Mouse (Mus musculus): ENCODE data around the gene Pecam1. TPM values are rescaled to one million over a fixed set of nuclear protein-coding genes. Genes with fewer than 3 reads are reported as not detected.
"Not testable (repeated sequence)": the region's sequence is repeated elsewhere in the genome, so short reads cannot be mapped to it uniquely, and the experiment has no call there.

Pecam1 gene
- polyA plus RNA-seq, 1 experiment from 2014 or later: 69.9 TPM

DNA sequence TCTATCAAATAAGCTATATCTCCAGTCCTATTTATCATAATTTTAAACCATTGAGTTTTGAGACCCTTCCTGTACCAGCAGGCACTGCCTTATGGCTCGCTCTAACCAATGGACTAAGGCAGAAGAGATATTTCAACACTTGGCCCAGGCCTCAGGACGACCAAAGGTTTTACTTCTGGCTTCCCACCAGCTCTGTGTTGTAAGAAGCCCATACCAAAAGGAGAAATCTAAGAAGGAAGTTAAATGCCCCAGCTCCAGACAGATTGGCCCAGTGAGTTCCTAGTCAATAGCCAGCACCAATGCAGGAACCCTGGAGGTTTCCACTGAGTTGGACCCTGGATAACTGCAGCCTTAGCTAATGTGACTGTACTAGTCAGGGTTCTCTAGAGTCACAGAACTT, 126.8 kb downstream of the Pecam1 start:
- Histone ChIP-seq H3K36me3 (ENCODE audit: control insufficient read depth, insufficient read depth, low read length) (no peaks in the 10 kb centered on the region), H3K27me3 (ENCODE audit: control insufficient read depth, insufficient read depth, low read length) (no peaks in the 10 kb centered on the region), H3K27ac (replicated peaks in 1 of 2; ENCODE audit: control insufficient read depth in 1 of 2, insufficient read depth in 1 of 2, low read depth in 2 of 2, low read length in 2 of 2) (no peak overlapping the region), H3K9ac (ENCODE audit: low read length) (no peak overlapping the region), H3K4me3 (ENCODE audit: control insufficient read depth in 1 of 2, insufficient read depth in 1 of 2, low read depth in 1 of 2, low read length in 2 of 2) (no peak overlapping the region), H3K9me3 (ENCODE audit: control insufficient read depth, low read length) (no peaks in the 10 kb centered on the region), H3K4me2 (ENCODE audit: low read length) (no peak overlapping the region), H3K4me1 (ENCODE audit: control insufficient read depth in 2 of 2, insufficient read depth in 2 of 2, low read length in 2 of 2) (peaks cover 21 to 30% of the 10 kb centered on the region in 2 experiments)
- 86% methylated on average over 2 of the region's 2 CpGs for WGBS
- no peak for ATAC-seq (ENCODE audit: insufficient number of reproducible peaks, insufficient read depth, low FRiP score, low read depth)

DNA sequence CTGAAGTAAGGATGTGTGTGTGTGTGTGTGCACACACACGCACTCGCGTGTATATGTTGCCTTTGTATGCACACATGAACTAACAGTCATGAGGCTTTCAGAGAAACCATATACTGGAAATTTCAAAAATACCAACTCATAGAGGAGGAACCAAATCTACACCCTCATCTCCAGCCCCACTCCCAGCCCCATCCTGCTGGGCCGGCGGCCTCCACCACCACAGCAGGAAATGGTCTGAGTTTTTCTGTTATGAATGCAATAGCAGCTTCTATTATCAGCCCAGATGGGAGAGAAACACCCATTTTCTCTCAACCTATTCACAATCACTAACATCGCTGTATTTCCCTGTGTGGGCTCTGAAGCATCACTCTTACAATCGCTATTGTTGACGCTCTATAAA, 128.4 kb downstream of the Pecam1 start:
- Histone ChIP-seq H3K9ac (ENCODE audit: low read length) (no peak overlapping the region), H3K9me3 (ENCODE audit: control insufficient read depth, low read length) (no peaks in the 10 kb centered on the region), H3K4me1 (ENCODE audit: control insufficient read depth in 2 of 2, insufficient read depth in 2 of 2, low read length in 2 of 2) (peaks cover 21 to 30% of the 10 kb centered on the region in 2 experiments), H3K4me3 (ENCODE audit: control insufficient read depth in 1 of 2, insufficient read depth in 1 of 2, low read depth in 1 of 2, low read length in 2 of 2) (no peak overlapping the region), H3K4me2 (ENCODE audit: low read length) (no peak overlapping the region), H3K27me3 (ENCODE audit: control insufficient read depth, insufficient read depth, low read length) (no peaks in the 10 kb centered on the region), H3K27ac (replicated peaks in 1 of 2; ENCODE audit: control insufficient read depth in 1 of 2, insufficient read depth in 1 of 2, low read depth in 2 of 2, low read length in 2 of 2) (peak overlapping the region; percentile 36 to 47), H3K36me3 (ENCODE audit: control insufficient read depth, insufficient read depth, low read length) (no peaks in the 10 kb centered on the region)
- 75% methylated on average over 8 of the region's 8 CpGs for WGBS
- ATAC-seq (ENCODE audit: insufficient number of reproducible peaks, insufficient read depth, low FRiP score, low read depth): no peak

DNA sequence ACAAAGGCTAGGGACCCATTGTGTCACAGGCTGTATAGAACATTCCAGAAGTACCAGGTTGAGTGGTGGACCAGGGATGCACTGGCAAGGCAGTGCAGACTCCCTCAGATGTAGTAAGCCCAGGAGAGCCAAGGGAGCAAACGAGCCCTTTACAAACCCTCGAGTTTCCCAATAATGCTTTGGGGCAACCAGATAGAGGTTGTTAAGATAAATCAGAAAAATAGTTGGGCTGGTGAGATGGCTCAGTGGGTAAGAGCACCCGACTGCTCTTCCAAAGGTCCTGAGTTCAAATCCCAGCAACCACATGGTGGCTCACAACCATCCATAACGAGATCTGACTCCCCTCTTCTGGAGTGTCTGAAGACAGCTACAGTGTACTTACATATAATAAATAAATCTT, 131.7 kb downstream of the Pecam1 start:
- H3K27ac ChIP-seq (replicated peaks in 1 of 2; ENCODE audit: control insufficient read depth in 1 of 2, insufficient read depth in 1 of 2, low read depth in 2 of 2, low read length in 2 of 2); H3K4me3 ChIP-seq (ENCODE audit: control insufficient read depth in 1 of 2, insufficient read depth in 1 of 2, low read depth in 1 of 2, low read length in 2 of 2); H3K9me3 ChIP-seq (ENCODE audit: control insufficient read depth, low read length); H3K36me3 ChIP-seq (ENCODE audit: control insufficient read depth, insufficient read depth, low read length); H3K4me2 ChIP-seq (ENCODE audit: low read length); H3K27me3 ChIP-seq (ENCODE audit: control insufficient read depth, insufficient read depth, low read length); ATAC-seq (ENCODE audit: insufficient number of reproducible peaks, insufficient read depth, low FRiP score, low read depth); H3K9ac ChIP-seq (ENCODE audit: low read length): not testable (repeated sequence)
- WGBS: 92% methylated on average over 3 of the region's 4 CpGs
- peaks cover 23 to 33% of the 10 kb centered on the region in 2 experiments for H3K4me1 ChIP-seq (ENCODE audit: control insufficient read depth in 2 of 2, insufficient read depth in 2 of 2, low read length in 2 of 2)

DNA sequence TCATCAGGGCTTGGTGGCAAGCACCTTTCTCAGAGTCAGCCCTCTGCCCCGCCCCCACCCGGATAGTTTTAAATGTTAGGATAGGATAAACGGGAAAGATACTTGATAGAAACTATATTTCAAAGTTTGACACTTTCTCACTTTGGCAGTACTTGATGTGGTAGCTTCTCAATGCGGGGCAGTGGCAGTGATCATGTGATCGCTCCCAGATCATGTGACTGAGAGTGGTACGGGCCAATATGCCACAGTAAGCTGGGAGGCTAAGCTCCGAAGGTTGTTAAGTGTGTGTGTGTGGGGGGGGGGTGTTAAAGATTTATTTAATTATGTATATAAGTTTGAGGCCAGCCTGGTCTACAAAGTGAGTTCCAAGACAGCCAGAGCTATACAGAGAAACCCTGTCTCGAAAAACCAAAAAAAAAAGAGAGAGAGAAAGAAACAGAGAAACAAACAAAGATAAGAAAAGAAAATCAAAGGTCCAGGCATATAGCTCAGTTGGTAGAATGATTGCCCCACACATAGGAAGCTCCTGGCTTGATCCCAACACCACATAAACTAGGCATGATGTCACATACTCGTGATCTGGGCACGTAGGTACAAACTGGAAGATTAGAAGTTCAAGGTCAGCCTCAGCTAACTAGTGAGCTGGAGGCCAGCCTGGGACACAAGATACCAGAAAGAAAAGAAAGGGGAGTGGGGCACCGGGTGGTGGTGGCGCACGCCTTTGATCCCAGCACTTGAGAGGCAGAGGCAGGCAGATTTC, 132.4 kb downstream of the Pecam1 start:
- 70% methylated on average over 13 of the region's 13 CpGs for WGBS
- no peaks in the 10 kb centered on the region for H3K9me3 ChIP-seq (ENCODE audit: control insufficient read depth, low read length)
- H3K4me3 ChIP-seq (ENCODE audit: control insufficient read depth in 1 of 2, insufficient read depth in 1 of 2, low read depth in 1 of 2, low read length in 2 of 2): no peak overlapping the region
- H3K4me1 ChIP-seq (ENCODE audit: control insufficient read depth in 2 of 2, insufficient read depth in 2 of 2, low read length in 2 of 2): peaks cover 24 to 37% of the 10 kb centered on the region in 2 experiments
- no peak for ATAC-seq (ENCODE audit: insufficient number of reproducible peaks, insufficient read depth, low FRiP score, low read depth)
- H3K4me2 ChIP-seq (ENCODE audit: low read length): no peak overlapping the region
- no peaks in the 10 kb centered on the region for H3K36me3 ChIP-seq (ENCODE audit: control insufficient read depth, insufficient read depth, low read length)
- no peaks in the 10 kb centered on the region for H3K27me3 ChIP-seq (ENCODE audit: control insufficient read depth, insufficient read depth, low read length)
- no peak overlapping the region for H3K9ac ChIP-seq (ENCODE audit: low read length)
- H3K27ac ChIP-seq (replicated peaks in 1 of 2; ENCODE audit: control insufficient read depth in 1 of 2, insufficient read depth in 1 of 2, low read depth in 2 of 2, low read length in 2 of 2): no peak overlapping the region

DNA sequence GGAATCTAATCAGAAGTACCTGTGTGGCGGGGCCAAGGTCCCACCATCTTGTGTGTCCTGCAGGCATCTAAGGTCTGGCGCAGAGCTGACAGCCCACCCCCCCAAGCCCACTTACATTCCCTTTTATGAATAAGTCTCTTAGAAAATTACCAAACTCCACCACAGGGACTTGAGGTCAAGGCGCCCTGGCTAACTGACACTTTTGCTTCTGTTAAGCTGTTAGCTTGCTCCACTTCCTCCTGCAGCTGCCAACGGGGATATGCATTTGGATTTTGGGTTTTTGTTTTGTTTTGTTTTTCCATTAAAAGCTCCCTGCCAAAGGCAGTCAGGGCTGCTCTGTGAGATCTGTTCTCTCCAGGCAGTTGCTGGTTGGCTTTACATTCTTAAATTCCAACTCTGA, 134.9 kb downstream of the Pecam1 start:
- H3K4me1 ChIP-seq (ENCODE audit: control insufficient read depth in 2 of 2, insufficient read depth in 2 of 2, low read length in 2 of 2): peaks cover 20 to 33% of the 10 kb centered on the region in 2 experiments
- no peak overlapping the region for H3K9ac ChIP-seq (ENCODE audit: low read length)
- no peak for ATAC-seq (ENCODE audit: insufficient number of reproducible peaks, insufficient read depth, low FRiP score, low read depth)
- no peaks in the 10 kb centered on the region for H3K27me3 ChIP-seq (ENCODE audit: control insufficient read depth, insufficient read depth, low read length)
- H3K4me3 ChIP-seq (ENCODE audit: control insufficient read depth in 1 of 2, insufficient read depth in 1 of 2, low read depth in 1 of 2, low read length in 2 of 2): no peak overlapping the region
- no peak overlapping the region for H3K27ac ChIP-seq (replicated peaks in 1 of 2; ENCODE audit: control insufficient read depth in 1 of 2, insufficient read depth in 1 of 2, low read depth in 2 of 2, low read length in 2 of 2)
- H3K36me3 ChIP-seq (ENCODE audit: control insufficient read depth, insufficient read depth, low read length): no peaks in the 10 kb centered on the region
- no peaks in the 10 kb centered on the region for H3K9me3 ChIP-seq (ENCODE audit: control insufficient read depth, low read length)
- no peak overlapping the region for H3K4me2 ChIP-seq (ENCODE audit: low read length)
- 81% methylated on average over 4 of the region's 4 CpGs for WGBS

DNA sequence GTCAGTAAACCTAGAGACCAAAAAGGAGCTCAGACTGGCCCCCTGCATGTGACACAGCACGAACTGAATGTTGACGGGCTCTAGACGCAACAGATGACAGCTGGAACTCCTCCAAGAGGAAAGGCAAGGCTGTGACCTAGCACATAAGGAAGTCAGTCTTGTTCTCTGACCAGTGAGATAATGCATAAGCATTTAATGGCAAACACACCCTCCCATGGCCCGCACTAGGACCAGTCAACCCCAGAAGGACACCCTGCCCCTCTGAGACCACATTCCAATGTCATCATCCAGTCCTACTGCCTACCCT, 136.1 kb downstream of the Pecam1 start:
- ATAC-seq (ENCODE audit: insufficient number of reproducible peaks, insufficient read depth, low FRiP score, low read depth): no peak
- Histone ChIP-seq H3K4me3 (ENCODE audit: control insufficient read depth in 1 of 2, insufficient read depth in 1 of 2, low read depth in 1 of 2, low read length in 2 of 2) (no peak overlapping the region), H3K9ac (ENCODE audit: low read length) (no peak overlapping the region), H3K9me3 (ENCODE audit: control insufficient read depth, low read length) (no peaks in the 10 kb centered on the region), H3K27me3 (ENCODE audit: control insufficient read depth, insufficient read depth, low read length) (no peaks in the 10 kb centered on the region), H3K4me2 (ENCODE audit: low read length) (no peak overlapping the region), H3K36me3 (ENCODE audit: control insufficient read depth, insufficient read depth, low read length) (no peaks in the 10 kb centered on the region), H3K4me1 (ENCODE audit: control insufficient read depth in 2 of 2, insufficient read depth in 2 of 2, low read length in 2 of 2) (peaks cover 19 to 32% of the 10 kb centered on the region in 2 experiments), H3K27ac (replicated peaks in 1 of 2; ENCODE audit: control insufficient read depth in 1 of 2, insufficient read depth in 1 of 2, low read depth in 2 of 2, low read length in 2 of 2) (peak overlapping the region; percentile 53 to 94)
- 9% methylated on average over 4 of the region's 4 CpGs for WGBS

DNA sequence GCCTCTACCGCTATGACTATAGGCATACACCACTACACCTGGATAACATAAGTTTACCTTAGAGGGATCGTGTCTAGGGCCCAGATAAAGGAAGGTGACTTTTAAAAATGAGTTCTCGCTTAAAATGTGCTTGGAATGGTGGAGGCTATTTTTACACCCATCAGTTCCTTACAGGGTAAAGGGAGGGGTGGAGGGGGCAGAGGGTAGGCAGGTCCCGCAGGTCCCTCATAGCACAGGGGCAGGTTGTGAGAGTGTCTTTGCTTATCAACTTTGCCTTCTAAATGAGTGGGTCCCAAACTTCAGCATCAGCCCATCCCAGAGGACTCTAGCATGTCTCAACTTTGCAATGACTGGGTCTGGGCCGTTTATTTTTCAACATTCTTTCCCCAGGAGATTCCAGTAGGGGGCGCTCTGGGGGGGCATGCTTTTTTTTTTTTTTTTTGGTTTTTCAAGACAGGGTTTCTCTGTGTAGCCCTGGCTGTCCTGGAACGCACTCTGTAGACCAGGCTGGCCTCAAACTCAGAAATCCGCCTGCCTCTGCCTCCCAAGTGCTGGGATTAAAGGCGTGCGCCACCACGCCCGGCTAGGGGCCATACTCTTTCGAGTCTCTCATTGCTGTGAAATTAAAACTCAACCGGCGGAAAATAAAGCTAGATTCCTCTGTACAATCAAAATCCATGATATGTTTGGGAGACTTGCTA, 136.6 kb downstream of the Pecam1 start:
- 47% methylated on average over 14 of the region's 15 CpGs for WGBS

More for the DNA sequence above, 136.6 kb downstream of the Pecam1 start:
- Histone ChIP-seq H3K4me2 (ENCODE audit: low read length) (peak overlapping the region; percentile 92), H3K4me1 (ENCODE audit: control insufficient read depth in 2 of 2, insufficient read depth in 2 of 2, low read length in 2 of 2) (peaks cover 20 to 37% of the 10 kb centered on the region in 2 experiments), H3K4me3 (ENCODE audit: control insufficient read depth in 1 of 2, insufficient read depth in 1 of 2, low read depth in 1 of 2, low read length in 2 of 2) (peak overlapping the region in 1 of 2 experiments; percentile 97; a peak in 2 of 4 replicates), H3K27ac (replicated peaks in 1 of 2; ENCODE audit: control insufficient read depth in 1 of 2, insufficient read depth in 1 of 2, low read depth in 2 of 2, low read length in 2 of 2) (peak overlapping the region; percentile 53 to 94), H3K27me3 (ENCODE audit: control insufficient read depth, insufficient read depth, low read length) (no peaks in the 10 kb centered on the region), H3K36me3 (ENCODE audit: control insufficient read depth, insufficient read depth, low read length) (no peaks in the 10 kb centered on the region), H3K9me3 (ENCODE audit: control insufficient read depth, low read length) (no peaks in the 10 kb centered on the region), H3K9ac (ENCODE audit: low read length) (peak overlapping the region; percentile 97)
- ATAC-seq (ENCODE audit: insufficient number of reproducible peaks, insufficient read depth, low FRiP score, low read depth): no peak

Measured in heart, embryonic 14.5 days (tissue).